Mouse (Mus musculus): ENCODE measurements around the gene Fgd1.

Fgd1 gene

DNA sequence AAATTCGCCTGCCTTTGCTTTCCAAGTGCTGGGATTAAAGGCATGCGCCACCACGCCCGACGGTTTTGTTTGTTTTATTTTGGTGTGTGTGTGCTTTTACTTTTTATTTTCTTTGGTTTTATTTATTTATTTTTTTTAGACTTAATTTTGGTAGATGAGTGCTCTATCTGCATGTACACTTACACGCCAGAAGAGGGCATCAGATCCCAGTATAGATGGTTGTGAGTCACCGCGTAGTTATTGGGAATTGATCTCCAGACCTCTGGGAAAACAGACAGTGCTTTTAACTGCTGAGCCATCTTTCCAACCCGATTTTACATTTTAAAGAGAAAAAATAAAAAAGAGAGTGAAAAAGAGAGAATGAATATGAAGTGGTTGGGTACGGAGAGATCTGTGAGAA, 86.8 kb downstream of the Fgd1 start:
- no peaks in the 10 kb centered on the region for H3K27me3 ChIP-seq (ENCODE audit: control insufficient read depth, insufficient read depth, low read length, poor library complexity, severe bottlenecking)
- peak; percentile 13 for DNase-seq (ENCODE audit: low read depth, low spot score)
- H3K36me3 ChIP-seq (ENCODE audit: control insufficient read depth, insufficient read depth, low read length, poor library complexity, severe bottlenecking): no peaks in the 10 kb centered on the region

Data from splenic B cell, adult 2 months (primary cell).